Mouse (Mus musculus) liver, embryonic 16.5 days (tissue): Measurements from ENCODE around the gene Rreb1. TPM values are rescaled to one million over a fixed set of nuclear protein-coding genes. Genes with fewer than 3 reads are reported as not detected.

Experiments used
- ATAC-seq: fragments of 200-750 bp; cut with Nextera tagmentation; 2 replicates; pipeline ENCODE4 v1.8.0; 2017; ENCODE audit warnings: low read depth, mild to moderate bottlenecking, moderate number of reproducible peaks, moderate library complexity
- H3K27ac ChIP-seq: fragments of 300-500 bp; sonication (generic); 2 replicates; pipeline ENCODE4 v1.5.1; 2014; ENCODE audit warnings: mild to moderate bottlenecking, low read length
- H3K27me3 ChIP-seq: fragments of 300-500 bp; sonication (generic); 2 replicates; pipeline ENCODE4 v1.6.1; 2014; ENCODE audit warnings: low read depth, low read length, mixed read lengths; ENCODE audit not compliant: control insufficient read depth, insufficient read depth
- H3K36me3 ChIP-seq: fragments of 300-500 bp; sonication (generic); 2 replicates; pipeline ENCODE4 v1.6.1; 2014; ENCODE audit warnings: mild to moderate bottlenecking; ENCODE audit not compliant: control insufficient read depth, insufficient read depth
- H3K4me1 ChIP-seq: fragments of 300-500 bp; sonication (generic); 2 replicates; pipeline ENCODE4 v1.6.1; 2014; ENCODE audit warnings: low read depth, low read length, mixed read lengths; ENCODE audit not compliant: control insufficient read depth
- H3K4me2 ChIP-seq: fragments of 300-500 bp; sonication (generic); 2 replicates; pipeline ENCODE4 v1.6.1; 2014; ENCODE audit warnings: low read depth, low read length, mixed read lengths
- H3K4me3 ChIP-seq: fragments of 300-500 bp; sonication (generic); 2 replicates; pipeline ENCODE4 v1.5.1; 2014; ENCODE audit warnings: low read depth, mild to moderate bottlenecking, low read length
- H3K9ac ChIP-seq: fragments of 300-500 bp; sonication (generic); 2 replicates; pipeline ENCODE4 v1.6.1; 2014; ENCODE audit warnings: low read depth, low read length
- H3K9me3 ChIP-seq: fragments of 300-500 bp; sonication (generic); replicated peaks from 2 replicates; pipeline ENCODE4 v1.6.1; 2016; ENCODE audit warnings: low read length; ENCODE audit not compliant: control insufficient read depth
- WGBS: fragments of 180-500 bp; shearing (Covaris S2); extraction: QIAGEN DNeasy Blood & Tissue Kit; methylation state at CpG from one replicate; pipeline ENCODE4 v1.1.7; 2014; ENCODE audit not compliant: insufficient replicate concordance; 5-methylcytosine and 5-hydroxymethylcytosine counted together
- polyA plus RNA-seq: library from polyadenylated mRNA; unstranded; fragments of >200 nt; fragmentation: Nextera tagmentation; extraction: Ambion mirVana; gene quantifications from 2 replicates; pipeline ENCODE4 v1.2.1, GENCODE M21; 2015

Gene Rreb1
- polyA plus RNA-seq, 1 experiment from 2014 or later, result 5.9 TPM

GRCm38 (mm10) chr13:37964128-37965087 is 186.2 kb downstream of the Rreb1 start:
- ATAC-seq, result peak; percentile 4; the same call in 1 of the 2 replicates
- H3K4me3 ChIP-seq, result peak overlapping the region; percentile 49

GRCm38 (mm10) chr13:37965126-37965914 is 187.1 kb downstream of the Rreb1 start:
- peak overlapping the region; percentile 65 for H3K4me2 ChIP-seq
- 19% methylated on average over 17 of the region's 17 CpGs for WGBS
- H3K9me3 ChIP-seq, result no peaks in the 10 kb centered on the region
- H3K27ac ChIP-seq, result peak overlapping the region; percentile 74
- no peaks in the 10 kb centered on the region for H3K36me3 ChIP-seq
- H3K9ac ChIP-seq, result peak overlapping the region; percentile 48
- H3K27me3 ChIP-seq, result no peaks in the 10 kb centered on the region
- H3K4me3 ChIP-seq, result peak overlapping the region; percentile 37
- peaks cover 33% of the 10 kb centered on the region for H3K4me1 ChIP-seq
- peak; percentile 96 for ATAC-seq

More at GRCm38 (mm10) chr13:37964128-37965087, 186.2 kb downstream of the Rreb1 start:
- peak overlapping the region; percentile 69 for H3K27ac ChIP-seq
- H3K4me2 ChIP-seq, result peak overlapping the region; percentile 65
- WGBS, result 38% methylated on average over 20 of the region's 20 CpGs
- H3K36me3 ChIP-seq, result no peaks in the 10 kb centered on the region
- no peaks in the 10 kb centered on the region for H3K9me3 ChIP-seq
- no peaks in the 10 kb centered on the region for H3K27me3 ChIP-seq
- peaks cover 33% of the 10 kb centered on the region for H3K4me1 ChIP-seq
- peak overlapping the region; percentile 42 for H3K9ac ChIP-seq

- no peaks in the 10 kb centered on the region for H3K9me3 ChIP-seq
- no peak overlapping the region for H3K4me2 ChIP-seq
- H3K4me3 ChIP-seq, result no peak overlapping the region
- H3K9ac ChIP-seq, result no peak overlapping the region
- H3K27ac ChIP-seq, result no peak overlapping the region
- no peak for ATAC-seq
- H3K27me3 ChIP-seq, result no peaks in the 10 kb centered on the region
- H3K36me3 ChIP-seq, result no peaks in the 10 kb centered on the region
- 73% methylated on average over 15 of the region's 15 CpGs for WGBS
- H3K4me1 ChIP-seq, result peaks cover 35% of the 10 kb centered on the region
Observed at GRCm38 (mm10) chr13:37966256-37967051, 188.3 kb downstream of the Rreb1 start.

- no peak for ATAC-seq
- Histone ChIP-seq H3K4me3 (no peak overlapping the region), H3K27me3 (no peaks in the 10 kb centered on the region), H3K27ac (no peak overlapping the region), H3K36me3 (no peaks in the 10 kb centered on the region), H3K4me1 (peaks cover 35% of the 10 kb centered on the region), H3K4me2 (no peak overlapping the region), H3K9me3 (no peaks in the 10 kb centered on the region), H3K9ac (no peak overlapping the region)
- 67% methylated on average over 12 of the region's 12 CpGs for WGBS
Observed at GRCm38 (mm10) chr13:37967052-37967437, 188.8 kb downstream of the Rreb1 start.

GRCm38 (mm10) chr13:37967565-37967964 is 189.4 kb downstream of the Rreb1 start:
- Histone ChIP-seq H3K27ac (no peak overlapping the region), H3K36me3 (no peaks in the 10 kb centered on the region), H3K27me3 (no peaks in the 10 kb centered on the region), H3K4me2 (no peak overlapping the region), H3K4me3 (no peak overlapping the region), H3K9ac (no peak overlapping the region), H3K4me1 (peaks cover 35% of the 10 kb centered on the region), H3K9me3 (no peaks in the 10 kb centered on the region)
- no peak for ATAC-seq
- WGBS, result 75% methylated on average over 10 of the region's 10 CpGs

- 8% methylated on average over 14 of the region's 14 CpGs for WGBS
- Histone ChIP-seq H3K9ac (no peak overlapping the region), H3K9me3 (no peaks in the 10 kb centered on the region), H3K27me3 (no peaks in the 10 kb centered on the region), H3K4me3 (no peak overlapping the region), H3K4me2 (no peak overlapping the region), H3K4me1 (peaks cover 28% of the 10 kb centered on the region), H3K27ac (no peak overlapping the region), H3K36me3 (no peaks in the 10 kb centered on the region)
- ATAC-seq, result no peak
Observed at GRCm38 (mm10) chr13:37969337-37969736, 191.1 kb downstream of the Rreb1 start.

GRCm38 (mm10) chr13:37969988-37970387 is 191.8 kb downstream of the Rreb1 start:
- no peak overlapping the region for H3K9ac ChIP-seq
- H3K9me3 ChIP-seq, result no peaks in the 10 kb centered on the region
- H3K4me2 ChIP-seq, result no peak overlapping the region
- no peak overlapping the region for H3K27ac ChIP-seq
- 58% methylated on average over 8 of the region's 8 CpGs for WGBS
- H3K4me1 ChIP-seq, result peaks cover 21% of the 10 kb centered on the region
- no peaks in the 10 kb centered on the region for H3K27me3 ChIP-seq
- no peak for ATAC-seq
- no peak overlapping the region for H3K4me3 ChIP-seq
- no peaks in the 10 kb centered on the region for H3K36me3 ChIP-seq

GRCm38 (mm10) chr13:37970887-37971530 is 192.8 kb downstream of the Rreb1 start:
- Histone ChIP-seq H3K4me2 (no peak overlapping the region), H3K27ac (no peak overlapping the region), H3K27me3 (no peaks in the 10 kb centered on the region), H3K9ac (no peak overlapping the region), H3K9me3 (no peaks in the 10 kb centered on the region), H3K36me3 (peaks cover 3% of the 10 kb centered on the region), H3K4me1 (peaks cover 11% of the 10 kb centered on the region), H3K4me3 (no peak overlapping the region)
- peak; percentile 45 for ATAC-seq
- 67% methylated on average over 11 of the region's 11 CpGs for WGBS
